Mouse (Mus musculus): ENCODE results near the gene Wrap73. TPM values are rescaled to one million over a fixed set of nuclear protein-coding genes. Genes with fewer than 3 reads are reported as not detected.

Wrap73 gene
- polyA plus RNA-seq, 1 experiment from 2014 or later, result 3.5 TPM

- Histone ChIP-seq H3K79me2 (ENCODE audit: inconsistent target) (peaks cover 16% of the 10 kb centered on the region; the same call in 1 of the 2 replicates), H3K36me3 (ENCODE audit: inconsistent target) (peaks cover 57% of the 10 kb centered on the region), H3K4me3 (ENCODE audit: inconsistent target) (no peak overlapping the region), H3K27ac (no peak overlapping the region)
- 74% methylated on average over 7 of the region's 7 CpGs for WGBS (ENCODE audit: missing documents)
Observed at GRCm38 (mm10) chr4:154156050-154156449, 13.9 kb downstream of the Wrap73 start.

- Histone ChIP-seq H3K4me3 (ENCODE audit: inconsistent target) (no peak overlapping the region), H3K27ac (no peak overlapping the region), H3K36me3 (ENCODE audit: inconsistent target) (peaks cover 39% of the 10 kb centered on the region), H3K79me2 (ENCODE audit: inconsistent target) (peaks cover 20% of the 10 kb centered on the region; the same call in 1 of the 2 replicates)
- WGBS (ENCODE audit: missing documents), result 92% methylated on average over 14 of the region's 14 CpGs
Observed at GRCm38 (mm10) chr4:154157970-154158662, 15.9 kb downstream of the Wrap73 start.

- peaks cover 20% of the 10 kb centered on the region; the same call in 1 of the 2 replicates for H3K79me2 ChIP-seq (ENCODE audit: inconsistent target)
- H3K27ac ChIP-seq, result no peak overlapping the region
- 23% methylated on average over 6 of the region's 6 CpGs for WGBS (ENCODE audit: missing documents)
- H3K4me3 ChIP-seq (ENCODE audit: inconsistent target), result no peak overlapping the region
- H3K36me3 ChIP-seq (ENCODE audit: inconsistent target), result peaks cover 34% of the 10 kb centered on the region
Observed at GRCm38 (mm10) chr4:154159002-154159401, 16.8 kb downstream of the Wrap73 start.

- Histone ChIP-seq H3K79me2 (ENCODE audit: inconsistent target) (peaks cover 20% of the 10 kb centered on the region; the same call in 1 of the 2 replicates), H3K36me3 (ENCODE audit: inconsistent target) (peaks cover 29% of the 10 kb centered on the region), H3K4me3 (ENCODE audit: inconsistent target) (peak overlapping the region; percentile 65), H3K27ac (0 out of 2 replicates have a peak overlapping the region, but pooled peaks have one; percentile 5)
- WGBS (ENCODE audit: missing documents), result under 1% methylated on average over 47 of the region's 47 CpGs
Observed at GRCm38 (mm10) chr4:154159961-154160537, 17.9 kb downstream of the Wrap73 start.

GRCm38 (mm10) chr4:154160538-154161390, 18.6 kb downstream of the Wrap73 start, which contains the start of gene Tprgl:
TSS of gene Tprgl (minus strand) at chr4:154160666.
- Histone ChIP-seq H3K27ac (peak within 1 kb of the TSS; percentile 53), H3K36me3 (ENCODE audit: inconsistent target) (peaks cover 26% of the 10 kb centered on the region), H3K79me2 (ENCODE audit: inconsistent target) (peaks cover 20% of the 10 kb centered on the region; the same call in 1 of the 2 replicates), H3K4me3 (ENCODE audit: inconsistent target) (peak within 1 kb of the TSS; percentile 89)
- 3% methylated on average over 73 of the region's 75 CpGs for WGBS (ENCODE audit: missing documents)

GRCm38 (mm10) chr4:154163296-154163695, 21.1 kb downstream of the Wrap73 start:
- H3K27ac ChIP-seq, result no peak overlapping the region
- peaks cover under 1% of the 10 kb centered on the region for H3K36me3 ChIP-seq (ENCODE audit: inconsistent target)
- WGBS (ENCODE audit: missing documents), result 20% methylated on average over 7 of the region's 7 CpGs

GRCm38 (mm10) chr4:154167053-154167452, 24.9 kb downstream of the Wrap73 start:
- no peak overlapping the region for H3K4me3 ChIP-seq (ENCODE audit: inconsistent target)
- WGBS (ENCODE audit: missing documents), result 31% methylated on average over 5 of the region's 5 CpGs
- no peaks in the 10 kb centered on the region for H3K79me2 ChIP-seq (ENCODE audit: inconsistent target)
- no peaks in the 10 kb centered on the region for H3K36me3 ChIP-seq (ENCODE audit: inconsistent target)
- H3K27ac ChIP-seq, result no peak overlapping the region

More at GRCm38 (mm10) chr4:154163296-154163695, 21.1 kb downstream of the Wrap73 start:
- Histone ChIP-seq H3K4me3 (ENCODE audit: inconsistent target) (no peak overlapping the region), H3K79me2 (ENCODE audit: inconsistent target) (peaks cover 20% of the 10 kb centered on the region; the same call in 1 of the 2 replicates)

GRCm38 (mm10) chr4:154170021-154170420, 27.8 kb downstream of the Wrap73 start:
- 4% methylated on average over 15 of the region's 15 CpGs for WGBS (ENCODE audit: missing documents)

GRCm38 (mm10) chr4:154170506-154171150, 28.5 kb downstream of the Wrap73 start, which contains the start of gene Megf6:
TSS of gene Megf6 (plus strand) at chr4:154170730.
- under 1% methylated on average over 60 of the region's 61 CpGs for WGBS (ENCODE audit: missing documents)
- Histone ChIP-seq H3K4me3 (ENCODE audit: inconsistent target) (no peak within 1 kb of the TSS), H3K36me3 (ENCODE audit: inconsistent target) (no peaks in the 10 kb centered on the region)

More at GRCm38 (mm10) chr4:154170021-154170420, 27.8 kb downstream of the Wrap73 start:
- H3K27ac ChIP-seq, result no peak overlapping the region
- no peaks in the 10 kb centered on the region for H3K79me2 ChIP-seq (ENCODE audit: inconsistent target)
- no peaks in the 10 kb centered on the region for H3K36me3 ChIP-seq (ENCODE audit: inconsistent target)
- H3K4me3 ChIP-seq (ENCODE audit: inconsistent target), result no peak overlapping the region

GRCm38 (mm10) chr4:154171151-154171930, 29.2 kb downstream of the Wrap73 start:
- Histone ChIP-seq H3K27ac (no peak overlapping the region), H3K36me3 (ENCODE audit: inconsistent target) (no peaks in the 10 kb centered on the region), H3K79me2 (ENCODE audit: inconsistent target) (no peaks in the 10 kb centered on the region), H3K4me3 (ENCODE audit: inconsistent target) (no peak overlapping the region)
- 3% methylated on average over 37 of the region's 37 CpGs for WGBS (ENCODE audit: missing documents)

More at GRCm38 (mm10) chr4:154170506-154171150, 28.5 kb downstream of the Wrap73 start, which contains the start of gene Megf6:
- Histone ChIP-seq H3K27ac (no peak within 1 kb of the TSS), H3K79me2 (ENCODE audit: inconsistent target) (no peaks in the 10 kb centered on the region)

GRCm38 (mm10) chr4:154171931-154172604, 29.9 kb downstream of the Wrap73 start:
- Histone ChIP-seq H3K79me2 (ENCODE audit: inconsistent target) (no peaks in the 10 kb centered on the region), H3K4me3 (ENCODE audit: inconsistent target) (no peak overlapping the region), H3K27ac (no peak overlapping the region), H3K36me3 (ENCODE audit: inconsistent target) (no peaks in the 10 kb centered on the region)
- 53% methylated on average over 13 of the region's 13 CpGs for WGBS (ENCODE audit: missing documents)

- Histone ChIP-seq H3K79me2 (ENCODE audit: inconsistent target) (no peaks in the 10 kb centered on the region), H3K36me3 (ENCODE audit: inconsistent target) (no peaks in the 10 kb centered on the region), H3K4me3 (ENCODE audit: inconsistent target) (no peak overlapping the region), H3K27ac (no peak overlapping the region)
- 46% methylated on average over 8 of the region's 8 CpGs for WGBS (ENCODE audit: missing documents)
Observed at GRCm38 (mm10) chr4:154177257-154177656, 35.1 kb downstream of the Wrap73 start.

GRCm38 (mm10) chr4:154181001-154181400, 38.8 kb downstream of the Wrap73 start:
- Histone ChIP-seq H3K79me2 (ENCODE audit: inconsistent target) (no peaks in the 10 kb centered on the region), H3K36me3 (ENCODE audit: inconsistent target) (no peaks in the 10 kb centered on the region), H3K27ac (no peak overlapping the region), H3K4me3 (ENCODE audit: inconsistent target) (no peak overlapping the region)
- 94% methylated on average over 7 of the region's 7 CpGs for WGBS (ENCODE audit: missing documents)
